Mouse (Mus musculus) CH12F3 (cell line): ENCODE results near the gene Srek1ip1.

ENCODE experiments used
- in situ Hi-C: fragments of 300-500 bp; cut with MboI; formaldehyde crosslinking; loops from 2 replicates; pipeline ENCODE4 v1.14.3; 2020; ENCODE audit warnings: low sequenced_read_pairs

The Srek1ip1 gene

GRCm38 (mm10) chr13:104792184-104792583, at the start of gene Srek1ip1:
Gene Srek1ip1 (plus strand): TSS chr13:104792484.
- in situ Hi-C loops, result no loop called here

DNA sequence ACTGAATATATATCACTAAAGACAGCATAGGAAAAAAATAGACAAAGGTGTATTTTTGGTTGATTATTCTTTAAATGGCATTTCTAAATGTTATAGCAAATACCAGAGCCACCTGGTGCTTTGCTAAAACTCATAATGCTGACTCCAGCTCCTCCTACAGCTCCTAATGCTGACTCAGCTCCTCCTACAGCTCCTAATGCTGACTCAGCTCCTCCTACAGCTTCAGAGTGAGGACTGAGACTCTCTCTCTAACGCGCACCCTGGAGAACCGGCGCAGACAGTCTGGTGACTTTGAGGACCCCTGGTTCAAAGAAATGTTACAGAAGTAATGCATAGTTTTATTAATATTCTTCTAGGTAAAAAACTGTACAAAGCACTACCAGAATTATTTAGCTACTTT, 49.4 kb upstream of the Srek1ip1 start:
- in situ Hi-C loops, result no loop called here

GRCm38 (mm10) chr13:104747032-104747431, 45.3 kb upstream of the Srek1ip1 start:
- in situ Hi-C loops, result no loop called here

DNA sequence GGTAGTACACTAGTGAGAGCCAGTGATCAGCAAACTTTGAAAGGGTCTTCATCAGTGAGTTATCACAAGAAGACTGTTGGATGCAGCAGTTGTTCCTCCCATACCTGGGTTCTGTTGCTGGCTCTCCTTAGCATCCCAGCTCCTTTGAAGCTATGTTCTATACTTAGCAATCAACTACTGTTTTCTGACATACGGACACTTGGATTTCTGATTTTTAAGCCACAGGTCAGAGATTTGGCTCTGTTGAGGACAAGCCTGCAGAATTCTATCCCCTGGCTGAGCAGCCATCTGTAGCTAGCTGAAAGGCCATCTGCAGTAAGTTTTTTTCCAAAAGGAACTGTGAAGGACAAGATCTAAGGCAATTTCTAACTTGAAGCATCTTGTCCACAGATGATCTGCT, 32.9 kb upstream of the Srek1ip1 start:
- in situ Hi-C loops, result no loop called here

GRCm38 (mm10) chr13:104762401-104762800, 29.9 kb upstream of the Srek1ip1 start:
- in situ Hi-C loops, result no loop called here

DNA sequence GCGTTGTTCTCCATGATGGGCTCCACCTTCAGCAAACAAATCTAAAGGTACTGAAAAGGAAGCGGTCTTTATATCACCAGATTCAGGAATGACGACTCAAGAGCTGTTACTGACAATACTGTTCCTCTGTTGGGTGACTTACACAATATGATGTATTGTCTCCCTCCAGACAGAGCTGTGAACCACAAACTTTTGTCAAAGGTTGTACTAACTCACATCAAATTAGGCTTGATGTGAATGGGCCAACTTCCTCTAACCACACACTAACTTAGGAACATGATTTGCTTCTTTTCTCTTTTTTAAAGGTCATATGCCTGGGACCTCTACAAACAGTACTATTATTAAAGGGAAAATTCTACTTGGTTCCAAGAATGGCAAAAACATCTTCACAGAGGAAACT, 29.1 kb upstream of the Srek1ip1 start:
- in situ Hi-C loops, result no loop called here

- in situ Hi-C loops, result no loop called here
Measured at GRCm38 (mm10) chr13:104779104-104779670, 13.1 kb upstream of the Srek1ip1 start.

DNA sequence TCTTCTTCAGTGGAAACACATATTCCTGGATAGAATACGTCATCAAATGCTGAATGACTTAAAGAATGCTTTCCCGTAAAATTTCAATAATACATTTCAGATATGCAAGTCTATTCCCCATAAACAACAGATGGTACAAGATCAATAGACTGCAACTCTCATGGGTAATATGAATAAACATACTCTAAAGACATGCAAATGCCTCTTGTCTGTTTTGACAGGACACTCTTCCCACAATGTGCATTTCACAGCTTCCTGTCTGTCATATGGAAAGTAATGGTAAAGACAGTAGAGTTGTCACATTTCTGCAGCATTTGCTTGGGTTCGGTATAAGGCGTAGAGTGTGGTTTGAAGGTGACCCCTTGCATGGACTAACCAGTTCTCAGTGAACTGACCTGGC, 5.0 kb upstream of the Srek1ip1 start:
- in situ Hi-C loops, result loop anchor here (10.0 kb wide), 1 partner anchor 502 kb away; the partner anchor contains the start of gene Adamts6

DNA sequence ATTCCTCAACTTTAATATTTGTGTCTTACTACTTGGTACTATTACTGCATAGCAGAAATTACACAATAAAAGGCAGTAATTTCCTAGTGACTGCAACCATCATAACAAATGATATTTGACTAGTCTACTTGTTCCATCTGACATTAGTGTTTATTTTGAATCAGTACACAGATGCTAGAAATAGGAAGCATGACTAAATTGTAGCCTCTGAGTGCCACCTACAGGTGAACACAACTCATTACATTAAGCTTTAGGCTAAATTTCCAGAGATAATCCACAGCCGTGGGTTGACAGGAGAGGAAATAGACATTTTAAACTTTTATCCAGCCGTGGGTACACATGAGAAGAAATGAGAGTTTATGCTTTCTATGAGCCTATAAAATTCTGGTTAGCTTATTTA, 2.6 kb upstream of the Srek1ip1 start:
- in situ Hi-C loops, result loop anchor here (10.0 kb wide), 1 partner anchor 505 kb away; the partner anchor contains the start of gene Adamts6

GRCm38 (mm10) chr13:104794421-104794820, 2.1 kb downstream of the Srek1ip1 start:
- in situ Hi-C loops, result no loop called here

GRCm38 (mm10) chr13:104799067-104799466, 6.8 kb downstream of the Srek1ip1 start:
- in situ Hi-C loops, result no loop called here

- in situ Hi-C loops, result no loop called here
Measured at GRCm38 (mm10) chr13:104799566-104800182, 7.4 kb downstream of the Srek1ip1 start.

- in situ Hi-C loops, result no loop called here
Measured at GRCm38 (mm10) chr13:104805681-104806080, 13.4 kb downstream of the Srek1ip1 start.

DNA sequence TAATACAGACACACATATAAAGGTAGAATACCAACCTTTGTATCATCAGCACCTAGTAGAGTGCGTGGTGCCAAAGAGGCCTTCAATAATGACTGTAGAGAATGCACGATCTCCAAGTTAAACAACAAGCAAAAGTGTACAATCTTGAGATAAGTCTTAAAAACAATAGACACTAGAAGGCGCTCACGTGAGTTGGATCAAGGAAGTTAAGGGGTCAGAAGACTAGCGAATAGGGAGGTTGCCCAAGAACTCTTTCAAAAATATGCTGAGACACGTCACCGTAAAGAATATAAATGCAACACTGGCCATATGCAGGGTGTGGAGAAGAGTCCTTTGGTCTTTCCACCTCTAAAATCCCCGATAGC, 24.0 kb downstream of the Srek1ip1 start:
- in situ Hi-C loops, result loop anchor here (10.0 kb wide), 1 partner anchor 119 kb away; no protein-coding TSS in a partner anchor

GRCm38 (mm10) chr13:104816635-104817571, 24.6 kb downstream of the Srek1ip1 start, which contains the start of gene Cwc27:
Gene Cwc27 (minus strand): TSS chr13:104817142.
- in situ Hi-C loops, result loop anchor here (10.0 kb wide), 1 partner anchor 118 kb away; no protein-coding TSS in a partner anchor

DNA sequence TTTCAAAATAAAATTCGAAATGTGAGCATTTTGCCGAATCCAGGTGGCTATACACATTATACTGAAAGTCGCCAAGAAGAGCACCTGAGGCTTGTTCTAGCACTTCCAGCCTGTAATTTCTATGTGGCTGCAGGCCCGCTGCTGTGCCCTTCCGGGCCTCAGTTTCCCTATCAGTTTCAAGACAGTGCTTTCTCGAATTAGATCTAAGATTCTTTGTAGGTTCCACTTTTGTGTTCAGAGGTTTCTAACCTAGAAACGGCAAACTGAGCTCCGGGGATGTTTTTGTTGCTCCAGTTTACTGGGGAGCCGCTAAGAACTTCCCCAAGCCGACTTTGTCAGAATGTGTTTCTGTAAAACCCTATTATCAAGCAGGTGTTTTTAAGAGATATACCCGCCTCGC, 25.4 kb downstream of the Srek1ip1 start:
- in situ Hi-C loops, result loop anchor here (10.0 kb wide), 1 partner anchor 117 kb away; no protein-coding TSS in a partner anchor

DNA sequence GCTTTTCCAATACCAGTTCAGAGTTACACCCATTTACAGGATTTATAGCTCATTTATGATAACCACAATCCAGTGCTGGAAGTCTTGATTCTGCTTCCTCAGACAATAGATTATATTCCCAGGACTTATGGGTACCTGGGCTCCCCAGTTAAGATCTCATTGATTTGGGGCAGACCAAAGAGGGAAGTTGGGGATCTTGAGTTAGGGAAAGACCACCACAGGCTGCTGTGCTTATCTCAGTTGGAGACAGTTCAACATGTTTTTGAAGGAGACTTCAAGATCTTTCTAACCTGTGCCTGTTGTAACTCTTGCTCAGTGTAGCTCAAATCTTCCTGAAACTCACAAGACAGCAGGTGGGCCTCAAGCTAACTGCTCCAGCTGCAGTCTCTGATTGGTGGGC, 28.9 kb downstream of the Srek1ip1 start:
- in situ Hi-C loops, result no loop called here

- in situ Hi-C loops, result no loop called here
Measured at GRCm38 (mm10) chr13:104821908-104822307, 29.6 kb downstream of the Srek1ip1 start.

DNA sequence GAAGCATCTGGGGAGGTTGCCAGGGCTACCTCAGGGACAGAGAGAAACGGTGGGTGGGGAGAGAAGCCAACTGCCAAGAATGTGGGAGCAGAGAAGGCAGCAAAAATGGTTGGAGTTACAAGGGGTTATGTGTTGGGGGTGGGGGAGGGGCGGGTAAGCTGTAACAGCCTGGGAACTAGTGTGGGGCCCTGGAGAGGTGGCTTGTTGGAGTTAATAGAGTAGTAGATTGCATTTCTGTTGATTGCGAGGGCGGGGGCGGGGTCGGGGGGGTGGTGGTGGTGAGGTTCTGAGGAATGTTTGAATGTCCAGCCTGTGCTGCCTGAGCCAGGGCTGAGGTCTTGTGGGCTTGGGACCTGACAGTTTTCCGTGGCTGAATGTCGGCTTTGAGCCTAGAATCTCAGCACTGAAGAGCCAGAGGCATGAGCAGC, 30.1 kb downstream of the Srek1ip1 start:
- in situ Hi-C loops, result no loop called here

- in situ Hi-C loops, result no loop called here
Measured at GRCm38 (mm10) chr13:104825470-104825869, 33.2 kb downstream of the Srek1ip1 start.

DNA sequence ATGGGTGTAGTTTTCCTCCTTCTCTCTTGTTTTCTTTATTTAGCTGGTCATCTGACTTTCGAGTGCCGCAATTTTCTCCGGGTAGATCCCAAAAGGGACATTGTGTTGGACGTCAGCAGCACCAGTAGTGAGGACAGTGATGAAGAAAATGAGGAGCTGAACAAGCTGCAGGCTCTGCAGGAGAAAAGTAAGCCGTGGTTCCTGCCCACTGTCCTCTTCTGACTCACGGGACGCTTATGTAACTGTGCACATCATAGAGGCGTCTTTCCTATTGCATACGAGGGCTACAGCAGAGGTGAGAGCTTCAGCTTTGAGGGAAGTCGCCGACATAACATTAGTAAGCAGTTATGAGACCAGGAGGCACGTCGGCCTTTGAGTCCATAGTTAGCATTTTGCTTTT, 40.5 kb downstream of the Srek1ip1 start:
- in situ Hi-C loops, result no loop called here
